Mouse (Mus musculus) right cerebral cortex, postnatal 25 days (tissue): ENCODE measurements at regions not wholly inside any gene's neighbourhood (a gene's known extent, or its start where the extent isn't known, plus 50 kb on each side); places are given as distances from the start of the nearest gene placed in this dataset.

Experiments
- DNase-seq: peaks from one replicate; pipeline ENCODE4 v3.0.0; 2022

- DNase-seq = no peak
Observed at GRCm38 (mm10) chr12:12505590-12505989, 243.7 kb downstream of the Fam49a start.

- no peak for DNase-seq
Observed at GRCm38 (mm10) chr12:12499903-12500302, 238.0 kb downstream of the Fam49a start.

GRCm38 (mm10) chr12:12498621-12499020 lies 236.7 kb downstream of the Fam49a start:
- DNase-seq = no peak

- DNase-seq = no peak
Observed at GRCm38 (mm10) chr12:12497277-12497841, 235.4 kb downstream of the Fam49a start.

GRCm38 (mm10) chr12:12496593-12497141 lies 234.7 kb downstream of the Fam49a start:
- peak; percentile 8 for DNase-seq

GRCm38 (mm10) chr12:12490173-12490572 lies 228.2 kb downstream of the Fam49a start:
- no peak for DNase-seq

GRCm38 (mm10) chr12:12488090-12488489 lies 226.2 kb downstream of the Fam49a start:
- DNase-seq = no peak

- no peak for DNase-seq
Observed at GRCm38 (mm10) chr12:12486656-12487356, 224.9 kb downstream of the Fam49a start.

- no peak for DNase-seq
Observed at GRCm38 (mm10) chr12:12484921-12485680, 223.2 kb downstream of the Fam49a start.

- DNase-seq = no peak
Observed at GRCm38 (mm10) chr12:12480451-12480850, 218.5 kb downstream of the Fam49a start.

- DNase-seq = no peak
Observed at GRCm38 (mm10) chr12:12452086-12452485, 190.1 kb downstream of the Fam49a start.

GRCm38 (mm10) chr12:12446768-12447167 lies 184.8 kb downstream of the Fam49a start:
- no peak for DNase-seq

- no peak for DNase-seq
Observed at GRCm38 (mm10) chr12:12446281-12446680, 184.3 kb downstream of the Fam49a start.

GRCm38 (mm10) chr12:12442872-12443271 lies 180.9 kb downstream of the Fam49a start:
- DNase-seq = no peak

- DNase-seq = no peak
Observed at GRCm38 (mm10) chr12:12436379-12436778, 174.4 kb downstream of the Fam49a start.

- no peak for DNase-seq
Observed at GRCm38 (mm10) chr12:12432597-12432996, 170.7 kb downstream of the Fam49a start.
